Mouse (Mus musculus) liver, postnatal 0 days (tissue): ENCODE measurements around the gene Pcx.

ENCODE experiments used
- CTCF ChIP-seq: sonication (generic); IDR thresholded peaks from 2 replicates; pipeline ENCODE4 v1.5.1; 2016; ENCODE audit warnings: antibody characterized with exemption, low read depth
- EP300 ChIP-seq: IDR thresholded peaks from 2 replicates; pipeline ENCODE4 v1.6.1; 2016; ENCODE audit warnings: antibody characterized with exemption, low read depth, mild to moderate bottlenecking

DNA sequence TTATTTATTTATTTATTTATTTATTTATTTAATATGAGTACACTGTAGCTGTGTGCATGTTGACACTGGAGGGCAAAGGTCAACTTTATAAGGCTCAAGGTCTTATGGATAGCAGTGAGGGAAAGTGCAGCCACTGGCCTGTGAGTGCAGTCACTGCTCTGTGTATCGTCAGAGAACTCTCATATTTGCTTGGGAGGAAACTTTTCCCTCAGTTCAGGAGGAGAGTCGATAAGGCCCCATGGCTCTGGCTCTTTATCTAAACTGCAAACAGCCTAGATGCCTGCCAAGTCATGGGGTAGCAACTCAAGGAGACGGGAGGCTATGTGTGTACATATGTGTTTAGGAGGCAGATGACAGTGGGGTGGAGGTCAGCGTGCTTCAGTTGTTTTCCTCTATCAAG lies 58.6 kb downstream of the Pcx start:
- TF ChIP-seq CTCF (no peak), EP300 (peak; percentile 90)
